Mouse (Mus musculus): ENCODE data around the gene Zfp46.

Zfp46 gene

GRCm38 (mm10) chr4:136284455-136284854, at the start of gene Zfp46:
TSS of gene Zfp46 (plus strand) at chr4:136284683.
- DNase-seq (ENCODE audit: low spot score), result no peak

GRCm38 (mm10) chr4:136238669-136239068, 45.8 kb upstream of the Zfp46 start:
- DNase-seq (ENCODE audit: low spot score), result no peak

DNA sequence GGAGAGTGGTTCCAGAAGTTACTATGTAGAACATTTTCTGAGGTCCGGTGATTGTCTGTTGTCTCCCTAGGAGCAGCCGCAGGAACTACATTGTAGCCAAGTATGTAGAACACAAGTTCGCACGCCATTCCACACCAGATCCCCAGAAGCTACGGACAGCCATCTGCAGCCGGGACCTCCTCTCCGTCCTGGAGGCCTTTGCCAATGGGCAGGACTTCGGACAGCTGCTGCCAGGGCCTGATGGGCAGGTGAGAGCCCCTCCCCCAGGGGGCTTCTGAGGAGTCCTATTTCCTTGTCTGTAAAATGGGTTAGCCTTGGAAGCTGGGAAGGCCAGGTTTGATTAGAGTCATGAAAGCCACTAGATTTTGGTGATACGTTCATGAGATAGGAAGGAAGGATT, 45.4 kb upstream of the Zfp46 start:
- no peak for DNase-seq (ENCODE audit: low spot score)

DNA sequence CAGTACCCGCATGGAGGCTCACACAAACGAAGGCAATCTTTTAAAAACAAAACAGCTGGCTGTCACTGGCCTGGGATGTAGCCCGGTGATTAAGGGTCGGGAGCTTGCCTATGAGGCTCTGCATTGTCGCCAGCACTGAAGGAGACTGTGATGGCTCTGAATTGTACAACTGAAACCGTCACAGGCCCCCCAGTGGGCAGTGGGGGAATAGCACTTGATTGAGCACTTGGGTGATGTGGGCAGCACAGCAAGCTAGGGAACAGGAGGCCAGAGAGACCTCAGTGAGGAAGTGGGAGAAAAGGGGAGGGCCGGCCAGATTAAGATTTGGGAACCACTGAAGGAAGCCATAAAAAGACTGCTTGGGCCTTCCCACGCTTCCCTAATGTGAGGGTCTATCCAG, 44.9 kb upstream of the Zfp46 start:
- peak; percentile 62 for DNase-seq (ENCODE audit: low spot score)

DNA sequence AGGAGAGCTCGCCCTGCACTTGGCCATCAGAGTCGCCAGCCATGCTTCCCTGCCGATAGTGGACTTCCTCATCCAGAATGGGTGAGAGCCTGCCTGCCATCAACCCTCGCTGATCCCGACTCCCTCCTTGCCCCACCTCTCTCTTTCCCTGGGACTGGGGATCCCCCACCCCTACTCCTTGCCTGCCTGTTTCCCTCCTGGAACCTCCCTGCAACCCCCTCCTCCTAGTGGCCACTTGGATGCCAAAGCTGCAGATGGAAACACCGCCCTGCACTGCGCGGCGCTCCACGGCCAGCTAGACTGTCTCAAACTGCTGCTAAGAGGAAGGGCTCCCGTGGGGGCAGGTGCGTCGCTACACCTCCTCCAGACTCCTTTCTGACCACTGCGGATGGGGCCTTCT, 44.4 kb upstream of the Zfp46 start:
- no peak for DNase-seq (ENCODE audit: low spot score)

DNA sequence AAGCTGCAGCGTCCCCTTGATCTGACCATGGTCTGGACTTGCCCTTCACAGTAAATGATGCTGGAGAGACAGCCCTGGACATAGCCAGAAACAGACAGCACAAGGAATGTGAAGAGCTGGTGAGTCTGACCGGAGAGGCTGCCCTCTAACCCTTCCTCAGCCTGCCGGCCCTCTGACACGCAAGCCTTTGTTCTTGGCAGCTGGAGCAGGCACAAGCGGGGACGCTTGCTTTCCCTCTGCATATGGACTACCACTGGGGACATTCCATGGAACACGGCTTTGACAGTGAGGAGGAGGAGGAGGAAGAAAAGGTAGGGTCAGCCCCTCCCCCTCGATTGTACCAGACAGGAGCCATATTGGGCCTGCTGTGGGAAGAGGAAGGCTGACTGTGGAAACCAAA, 43.5 kb upstream of the Zfp46 start:
- no peak for DNase-seq (ENCODE audit: low spot score)

- peak; percentile 12 for DNase-seq (ENCODE audit: low spot score)
Measured at GRCm38 (mm10) chr4:136242065-136242703, 42.3 kb upstream of the Zfp46 start.

DNA sequence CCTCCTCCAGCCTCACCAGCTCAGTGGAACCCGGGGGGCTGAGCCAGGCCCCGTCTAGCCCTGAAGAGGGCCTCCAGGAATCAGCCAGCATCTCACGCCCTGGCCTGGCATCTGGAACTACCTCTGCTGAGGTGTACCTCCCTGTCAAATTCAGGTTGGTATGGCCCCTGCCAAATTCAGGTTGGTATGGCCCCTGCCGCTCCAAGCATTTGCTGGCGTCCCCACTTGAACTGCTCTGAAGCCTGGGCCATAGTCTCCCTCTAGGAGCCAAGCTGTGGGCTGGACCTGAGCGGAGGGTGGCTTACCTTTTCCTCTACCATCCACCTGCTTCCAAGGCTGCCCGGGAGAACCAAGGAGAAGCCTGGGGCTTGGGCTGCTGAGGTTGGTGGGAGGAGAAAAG, 41.8 kb upstream of the Zfp46 start:
- DNase-seq (ENCODE audit: low spot score), result no peak

- no peak for DNase-seq (ENCODE audit: low spot score)
Measured at GRCm38 (mm10) chr4:136244208-136244607, 40.3 kb upstream of the Zfp46 start.

GRCm38 (mm10) chr4:136245681-136246080, 38.8 kb upstream of the Zfp46 start:
- DNase-seq (ENCODE audit: low spot score), result no peak

DNA sequence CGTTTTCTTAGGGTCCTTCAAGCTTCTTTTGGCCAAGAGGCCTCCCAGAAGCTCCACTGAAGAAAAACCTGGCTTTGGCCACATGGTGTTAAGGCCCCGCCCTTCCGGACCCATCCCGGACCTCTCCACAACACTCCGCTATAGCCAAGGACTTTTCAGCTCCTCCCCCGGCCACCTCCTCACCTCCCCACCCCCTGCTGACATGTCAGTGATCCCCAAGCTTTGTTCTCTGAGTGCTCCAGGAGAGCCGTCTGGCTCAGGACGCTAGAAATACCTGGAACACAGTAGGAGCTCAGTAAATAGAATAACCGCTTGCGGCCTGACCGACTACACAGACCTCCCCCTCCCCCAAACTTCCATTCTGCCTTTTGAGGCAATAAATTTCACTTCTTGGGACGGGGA, 37.9 kb upstream of the Zfp46 start:
- DNase-seq (ENCODE audit: low spot score), result no peak

DNA sequence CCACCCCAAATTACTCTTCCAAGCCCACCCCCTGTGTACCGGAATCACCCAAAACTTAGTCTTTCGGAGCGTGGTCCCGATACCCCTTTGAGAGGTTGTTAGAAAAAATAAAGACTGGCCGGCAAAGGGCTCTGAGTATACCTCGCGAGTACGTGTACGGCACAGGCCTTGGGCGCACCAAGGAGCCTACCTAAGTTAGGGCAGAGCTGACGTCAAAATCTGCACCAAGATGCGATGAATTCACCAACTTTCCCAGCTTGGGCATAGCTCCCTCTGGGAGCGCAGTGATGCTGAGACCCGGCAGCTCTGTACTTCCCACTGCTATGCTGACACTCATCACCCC, 37.1 kb upstream of the Zfp46 start:
- DNase-seq (ENCODE audit: low spot score), result no peak

DNA sequence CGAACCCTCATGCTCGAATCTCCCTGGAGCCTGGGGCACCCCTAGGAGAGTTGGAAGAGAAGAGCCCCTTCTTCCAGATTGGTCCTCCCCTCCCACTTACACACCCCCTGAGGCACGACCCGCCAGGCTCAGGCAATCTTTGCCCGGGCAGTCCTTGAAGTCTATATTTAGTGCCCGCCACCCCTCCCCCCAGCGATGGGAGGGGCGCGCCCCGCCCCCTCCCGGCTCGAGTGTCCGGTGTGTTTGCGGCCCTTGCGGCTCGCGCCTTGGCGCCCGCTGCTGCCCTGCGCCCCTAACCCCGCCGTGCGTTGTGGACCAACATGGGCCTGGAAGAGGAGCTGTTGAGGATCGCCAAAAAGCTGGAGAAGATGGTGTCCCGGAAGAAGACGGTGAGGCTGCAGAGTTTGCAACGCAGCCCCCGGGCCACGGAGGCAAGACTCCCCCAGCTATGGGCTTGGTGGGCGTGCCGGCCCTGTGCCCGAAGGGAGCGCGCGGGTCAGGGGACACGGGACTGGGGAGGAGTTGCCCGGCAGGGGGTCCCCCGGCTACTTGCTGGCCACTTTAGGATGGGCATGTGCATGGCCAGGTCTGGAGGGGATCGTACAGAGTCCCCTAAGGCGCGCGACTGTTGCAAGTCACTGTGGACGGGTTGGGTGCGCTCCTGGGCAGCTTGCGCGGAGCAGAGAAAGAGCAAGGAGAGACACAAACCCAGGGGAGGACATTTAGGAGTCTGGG, 36.6 kb upstream of the Zfp46 start, which contains the start of gene Tcea3:
Gene Tcea3, plus strand, starts transcription at position 1 of the 735 bp plus-strand sequence.
- no peak for DNase-seq (ENCODE audit: low spot score)

DNA sequence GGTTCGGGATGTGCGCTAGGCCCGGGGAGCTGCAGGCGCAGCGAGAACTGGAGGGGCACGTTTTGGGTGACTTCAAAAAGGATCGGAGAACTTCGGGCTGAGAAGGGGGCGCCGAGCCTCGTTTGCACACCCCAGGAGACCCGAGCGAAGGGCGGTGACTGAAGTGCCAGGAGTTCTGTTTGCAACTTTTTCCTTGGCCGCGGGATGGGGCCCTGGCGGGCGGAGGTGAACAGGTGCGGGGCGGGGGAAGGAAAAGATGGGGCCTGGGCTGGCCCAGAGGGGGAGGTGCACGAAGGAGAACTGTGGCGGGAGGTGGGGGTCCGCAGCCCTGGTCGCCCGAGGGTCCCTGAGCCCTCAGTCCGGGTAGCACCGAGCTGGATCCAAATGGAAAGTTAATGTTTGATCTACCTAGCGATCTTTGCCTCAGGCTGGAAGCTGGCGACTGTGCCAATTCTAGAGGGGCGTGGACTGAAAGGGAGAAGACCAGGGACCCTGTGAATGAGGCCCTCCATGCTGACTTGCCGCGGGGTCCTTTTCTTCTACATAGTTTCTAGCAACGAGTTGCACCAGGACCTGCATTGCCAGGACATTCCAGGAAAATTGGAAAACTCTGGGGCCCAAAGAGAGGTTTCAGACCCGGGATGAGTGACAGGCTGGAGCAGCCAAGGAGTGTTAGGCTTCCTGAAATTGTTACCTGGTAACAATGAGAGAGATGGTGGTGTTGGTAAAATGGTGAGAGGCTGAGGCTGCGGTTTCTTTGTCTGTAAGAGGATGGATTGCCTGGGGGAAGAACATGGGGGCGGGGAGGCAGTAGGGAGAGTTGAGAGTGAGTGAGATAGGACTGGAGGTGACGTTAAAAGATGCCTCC, 35.8 kb upstream of the Zfp46 start:
- no peak for DNase-seq (ENCODE audit: low spot score)

DNA sequence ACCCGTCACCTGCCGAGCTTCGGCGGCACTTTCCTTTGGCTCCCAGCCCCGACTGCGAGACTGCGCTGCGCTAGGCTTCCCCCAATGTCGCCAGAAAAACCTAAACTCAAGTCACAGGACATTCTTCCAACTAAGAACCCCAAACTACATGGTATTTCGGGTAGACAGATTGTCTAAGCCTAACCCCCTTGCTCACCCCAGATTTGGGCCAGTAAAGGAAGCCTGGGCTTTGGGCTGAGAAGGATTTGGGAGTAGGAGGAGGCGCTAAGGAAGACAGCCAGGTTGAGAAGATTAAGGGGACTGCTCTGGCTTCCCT, 35.2 kb upstream of the Zfp46 start:
- no peak for DNase-seq (ENCODE audit: low spot score)

GRCm38 (mm10) chr4:136249780-136250179, 34.7 kb upstream of the Zfp46 start:
- no peak for DNase-seq (ENCODE audit: low spot score)

DNA sequence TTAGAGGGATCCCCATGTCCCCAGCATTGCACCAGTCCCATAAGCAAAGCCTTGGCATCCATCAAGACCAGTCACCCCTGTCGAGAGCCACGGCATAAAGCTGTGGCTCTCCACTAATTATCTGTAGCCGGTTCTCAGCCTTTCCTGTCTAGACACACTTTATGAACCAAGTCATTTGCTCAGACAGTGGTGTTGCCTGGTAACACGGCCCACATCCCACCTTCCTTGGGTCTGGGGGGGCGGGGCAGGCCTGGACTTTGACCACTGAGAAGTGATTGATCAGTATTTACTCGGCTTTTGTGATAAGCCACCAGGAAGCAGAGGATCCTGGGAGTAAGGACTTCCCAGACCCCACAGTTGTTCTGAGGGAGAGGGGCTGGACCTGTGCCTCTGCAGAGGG, 28.6 kb upstream of the Zfp46 start:
- no peak for DNase-seq (ENCODE audit: low spot score)

GRCm38 (mm10) chr4:136256696-136257095, 27.8 kb upstream of the Zfp46 start:
- DNase-seq (ENCODE audit: low spot score), result no peak

- no peak for DNase-seq (ENCODE audit: low spot score)
Measured at GRCm38 (mm10) chr4:136259916-136260315, 24.6 kb upstream of the Zfp46 start.

GRCm38 (mm10) chr4:136260491-136261180, 23.8 kb upstream of the Zfp46 start:
- DNase-seq (ENCODE audit: low spot score), result peak; percentile 64

GRCm38 (mm10) chr4:136261912-136262311, 22.6 kb upstream of the Zfp46 start:
- DNase-seq (ENCODE audit: low spot score), result no peak

- no peak for DNase-seq (ENCODE audit: low spot score)
Measured at GRCm38 (mm10) chr4:136263555-136263954, 20.9 kb upstream of the Zfp46 start.

Measured in c-Kit-positive CD71-positive TER-119-positive erythroid progenitor cells, embryonic 14.5 days (primary cell).